8 mouse cellular contexts compared by ENCODE assay signal in genomic region chr9:21924099-21924493, GRCm38 (mm10). TPM values are rescaled to one million over a fixed set of nuclear protein-coding genes. Genes with fewer than 3 reads are reported as not detected.
A peak's percentile ranks its signal among the peaks of the same experiment; 100 is the strongest.
DNase-seq lines count a peak whose midpoint lies in the region; ATAC-seq lines count a peak whose summit lies in the region.

No protein-coding gene starts in this region.

- peak; percentile 49 for DNase-seq in cerebellum, adult 11-12 months
- DNase-seq in c-Kit-positive CD71-positive TER-119-negative erythroid progenitor cells, embryonic 14.5 days (ENCODE audit: low read depth): peak; percentile 38
- no peak for DNase-seq in retina, postnatal 1 day

- H3K36me3 ChIP-seq in heart, embryonic 11.5 days (ENCODE audit: control insufficient read depth, insufficient read depth, low read length): no peaks in the 10 kb centered on the region
- H3K36me3 ChIP-seq in limb, embryonic 15.5 days: peaks cover 8% of the 10 kb centered on the region; the same call in 1 of the 2 replicates
- H3K36me3 ChIP-seq in forebrain, embryonic 15.5 days: no peaks in the 10 kb centered on the region

- H3K4me2 ChIP-seq in heart, embryonic 11.5 days: no peak overlapping the region
- H3K4me2 ChIP-seq in limb, embryonic 15.5 days: no peak overlapping the region
- no peak overlapping the region for H3K4me2 ChIP-seq in forebrain, embryonic 15.5 days (replicated peaks)

- H3K9me3 ChIP-seq in heart, embryonic 11.5 days (replicated peaks; ENCODE audit: control insufficient read depth, low read length): no peaks in the 10 kb centered on the region
- H3K9me3 ChIP-seq in limb, embryonic 15.5 days: no peaks in the 10 kb centered on the region
- no peaks in the 10 kb centered on the region for H3K9me3 ChIP-seq in forebrain, embryonic 15.5 days

- WGBS in heart, embryonic 11.5 days (ENCODE audit: insufficient replicate concordance): 39% methylated on average over 6 of the region's 6 CpGs
- WGBS in limb, embryonic 15.5 days: 72% methylated on average over 6 of the region's 6 CpGs
- 75% methylated on average over 6 of the region's 6 CpGs for WGBS in forebrain, embryonic 15.5 days

- H3K27me3 ChIP-seq in heart, embryonic 11.5 days (ENCODE audit: control insufficient read depth, insufficient read depth, low read length): no peaks in the 10 kb centered on the region
- H3K27me3 ChIP-seq in limb, embryonic 15.5 days: no peaks in the 10 kb centered on the region
- H3K27me3 ChIP-seq in forebrain, embryonic 15.5 days: no peaks in the 10 kb centered on the region

- peak overlapping the region; percentile 77 for H3K27ac ChIP-seq in heart, embryonic 11.5 days (ENCODE audit: low read depth, low read length)
- H3K27ac ChIP-seq in limb, embryonic 15.5 days: peak overlapping the region; percentile 0; the same call in 1 of the 2 replicates
- H3K27ac ChIP-seq in forebrain, embryonic 15.5 days (replicated peaks): no peak overlapping the region

- no peak for ATAC-seq in cerebellum, adult (ENCODE audit: insufficient number of reproducible peaks, low FRiP score, low TSS enrichment)
- ATAC-seq in heart, embryonic 11.5 days (replicated peaks; ENCODE audit: insufficient number of reproducible peaks, low FRiP score, low TSS enrichment): peak; percentile 80
- no peak for ATAC-seq in limb, embryonic 15.5 days (ENCODE audit: insufficient number of reproducible peaks, low FRiP score, low TSS enrichment, low read depth)
- peak; percentile 64 for ATAC-seq in neutrophil, adult 5-6 weeks (ENCODE audit: extremely low read depth, insufficient number of reproducible peaks, low FRiP score, poor library complexity, severe bottlenecking)
- no peak for ATAC-seq in forebrain, embryonic 15.5 days (replicated peaks)

- peaks cover 20% of the 10 kb centered on the region for H3K4me1 ChIP-seq in heart, embryonic 11.5 days (ENCODE audit: control insufficient read depth, insufficient read depth, low read length)
- H3K4me1 ChIP-seq in limb, embryonic 15.5 days: peaks cover 17% of the 10 kb centered on the region
- H3K4me1 ChIP-seq in forebrain, embryonic 15.5 days: peaks cover 11% of the 10 kb centered on the region

- H3K4me3 ChIP-seq in heart, embryonic 11.5 days (ENCODE audit: low read depth, low read length): no peak overlapping the region
- H3K4me3 ChIP-seq in limb, embryonic 15.5 days: no peak overlapping the region
- no peak overlapping the region for H3K4me3 ChIP-seq in forebrain, embryonic 15.5 days

- H3K9ac ChIP-seq in heart, embryonic 11.5 days (ENCODE audit: low read depth, low read length): no peak overlapping the region
- no peak overlapping the region for H3K9ac ChIP-seq in limb, embryonic 15.5 days
- H3K9ac ChIP-seq in forebrain, embryonic 15.5 days (replicated peaks): no peak overlapping the region

RNA-seq across cellular contexts. Expression of gene Ccdc159, which starts 3.2 kb away (rescaled TPM):
- polyA plus RNA-seq in heart, embryonic 11.5 days (2014; fragmentation: Nextera tagmentation; extraction: Ambion mirVana): 2.3 and 3.3 TPM in 2 replicates
- 3.2 and 4.1 TPM in 2 replicates for polyA plus RNA-seq in limb, embryonic 15.5 days (2015; fragmentation: Nextera tagmentation; extraction: Ambion mirVana)
- total RNA-seq in neutrophil, adult 5-6 weeks (2017): not detected in 2 replicates
- polyA plus RNA-seq in forebrain, embryonic 15.5 days (2015; fragmentation: Nextera tagmentation; extraction: Ambion mirVana): 7.5 and 8.8 TPM in 2 replicates

RNA-seq across cellular contexts. Expression of gene Tmem205, which starts 3.3 kb away (rescaled TPM):
- polyA plus RNA-seq in heart, embryonic 11.5 days (2014; fragmentation: Nextera tagmentation; extraction: Ambion mirVana): 39.0 and 45.1 TPM in 2 replicates
- 53.4 and 56.0 TPM in 2 replicates for polyA plus RNA-seq in limb, embryonic 15.5 days (2015; fragmentation: Nextera tagmentation; extraction: Ambion mirVana)
- total RNA-seq in neutrophil, adult 5-6 weeks (2017): 1.6 TPM in 1 of 2 replicates, not detected in the other
- polyA plus RNA-seq in forebrain, embryonic 15.5 days (2015; fragmentation: Nextera tagmentation; extraction: Ambion mirVana): 53.5 and 53.7 TPM in 2 replicates

RNA-seq across cellular contexts. Expression of gene Rab3d, which starts 6.1 kb away (rescaled TPM):
- 5.6 and 6.4 TPM in 2 replicates for polyA plus RNA-seq in heart, embryonic 11.5 days (2014; fragmentation: Nextera tagmentation; extraction: Ambion mirVana)
- polyA plus RNA-seq in limb, embryonic 15.5 days (2015; fragmentation: Nextera tagmentation; extraction: Ambion mirVana): 57.3 and 57.7 TPM in 2 replicates
- total RNA-seq in neutrophil, adult 5-6 weeks (2017): 17.1 and 20.0 TPM in 2 replicates
- polyA plus RNA-seq in forebrain, embryonic 15.5 days (2015; fragmentation: Nextera tagmentation; extraction: Ambion mirVana): 33.3 and 33.8 TPM in 2 replicates

RNA-seq across cellular contexts. Expression of gene Plppr2, which starts 12.7 kb away (rescaled TPM):
- 5.3 and 5.5 TPM in 2 replicates for polyA plus RNA-seq in heart, embryonic 11.5 days (2014; fragmentation: Nextera tagmentation; extraction: Ambion mirVana)
- 8.4 and 8.7 TPM in 2 replicates for polyA plus RNA-seq in limb, embryonic 15.5 days (2015; fragmentation: Nextera tagmentation; extraction: Ambion mirVana)
- 0.25 TPM in 1 of 2 replicates, not detected in the other for total RNA-seq in neutrophil, adult 5-6 weeks (2017)
- polyA plus RNA-seq in forebrain, embryonic 15.5 days (2015; fragmentation: Nextera tagmentation; extraction: Ambion mirVana): 71.9 and 73.0 TPM in 2 replicates

RNA-seq across cellular contexts. Expression of gene Swsap1, which starts 31.5 kb away (rescaled TPM):
- 9.0 and 13.1 TPM in 2 replicates for polyA plus RNA-seq in heart, embryonic 11.5 days (2014; fragmentation: Nextera tagmentation; extraction: Ambion mirVana)
- 7.0 and 9.2 TPM in 2 replicates for polyA plus RNA-seq in limb, embryonic 15.5 days (2015; fragmentation: Nextera tagmentation; extraction: Ambion mirVana)
- total RNA-seq in neutrophil, adult 5-6 weeks (2017): 3.1 and 3.7 TPM in 2 replicates
- polyA plus RNA-seq in forebrain, embryonic 15.5 days (2015; fragmentation: Nextera tagmentation; extraction: Ambion mirVana): 9.3 and 12.1 TPM in 2 replicates

Comparison
In these comparisons a context has a peak if more than half of its experiments do, and no peak if none do; other contexts are left out.
1. ATAC-seq: peak in heart, embryonic 11.5 days (single experiment) and neutrophil, adult 5-6 weeks (single experiment); none in cerebellum, adult (single experiment), limb, embryonic 15.5 days (single experiment) and forebrain, embryonic 15.5 days (single experiment).